Mouse (Mus musculus) small intestine, adult 2 months (tissue): ENCODE results near the gene Olfr524. TPM values are rescaled to one million over a fixed set of nuclear protein-coding genes. Genes with fewer than 3 reads are reported as not detected.

ENCODE experiments used
- H3K27ac ChIP-seq: fragments of 200-500 bp; 2 replicates; pipeline ENCODE4 v1.5.1; 2012; ENCODE audit warnings: low read depth, low read length, control low read depth, inconsistent platforms; ENCODE audit not compliant: insufficient read depth
- H3K27me3 ChIP-seq: fragments of 200-500 bp; 2 replicates; pipeline ENCODE4 v1.6.1; 2012; ENCODE audit warnings: mild to moderate bottlenecking, moderate library complexity, low read length, inconsistent platforms; ENCODE audit not compliant: control insufficient read depth, insufficient read depth
- H3K36me3 ChIP-seq: fragments of 200-500 bp; 2 replicates; pipeline ENCODE4 v1.6.1; 2012; ENCODE audit warnings: mild to moderate bottlenecking, low read length, control low read depth, inconsistent platforms; ENCODE audit not compliant: control insufficient read depth, insufficient read depth
- H3K4me1 ChIP-seq: fragments of 200-500 bp; 2 replicates; pipeline ENCODE4 v1.6.1; 2012; ENCODE audit warnings: low read length, inconsistent platforms, mixed read lengths; ENCODE audit not compliant: control insufficient read depth, insufficient read depth, insufficient read length
- H3K4me3 ChIP-seq: fragments of 200-500 bp; 2 replicates; pipeline ENCODE4 v1.5.1; 2012; ENCODE audit warnings: low read depth, mild to moderate bottlenecking, control low read depth, inconsistent platforms, low read length, moderate library complexity
- CTCF ChIP-seq: fragments of 200-500 bp; IDR thresholded peaks from 2 replicates; pipeline ENCODE4 v1.5.1; 2012; ENCODE audit warnings: low read depth, mild to moderate bottlenecking, control low read depth, inconsistent platforms, low read length, moderate library complexity, mixed read lengths; ENCODE audit not compliant: insufficient replicate concordance, insufficient read length; ENCODE audit errors: extremely low read depth
- POLR2A ChIP-seq: fragments of 200-500 bp; IDR thresholded peaks from 2 replicates; pipeline ENCODE4 v1.6.1; 2012; ENCODE audit warnings: low read depth, mild to moderate bottlenecking, control low read depth, inconsistent platforms, low read length, moderate library complexity
- WGBS: fragments of 180-500 bp; shearing (Covaris S2); methylation state at CpG from one replicate; pipeline ENCODE4 v1.1.7; 2018; 5-methylcytosine and 5-hydroxymethylcytosine counted together
- polyA plus RNA-seq: library from polyadenylated mRNA; depleted of rRNA; stranded (reverse); fragments of >200 nt; gene quantifications from 2 replicates; pipeline ENCODE4 v1.2.3, GENCODE M21; 2012

Gene Olfr524
- polyA plus RNA-seq, 1 experiment = not detected

DNA sequence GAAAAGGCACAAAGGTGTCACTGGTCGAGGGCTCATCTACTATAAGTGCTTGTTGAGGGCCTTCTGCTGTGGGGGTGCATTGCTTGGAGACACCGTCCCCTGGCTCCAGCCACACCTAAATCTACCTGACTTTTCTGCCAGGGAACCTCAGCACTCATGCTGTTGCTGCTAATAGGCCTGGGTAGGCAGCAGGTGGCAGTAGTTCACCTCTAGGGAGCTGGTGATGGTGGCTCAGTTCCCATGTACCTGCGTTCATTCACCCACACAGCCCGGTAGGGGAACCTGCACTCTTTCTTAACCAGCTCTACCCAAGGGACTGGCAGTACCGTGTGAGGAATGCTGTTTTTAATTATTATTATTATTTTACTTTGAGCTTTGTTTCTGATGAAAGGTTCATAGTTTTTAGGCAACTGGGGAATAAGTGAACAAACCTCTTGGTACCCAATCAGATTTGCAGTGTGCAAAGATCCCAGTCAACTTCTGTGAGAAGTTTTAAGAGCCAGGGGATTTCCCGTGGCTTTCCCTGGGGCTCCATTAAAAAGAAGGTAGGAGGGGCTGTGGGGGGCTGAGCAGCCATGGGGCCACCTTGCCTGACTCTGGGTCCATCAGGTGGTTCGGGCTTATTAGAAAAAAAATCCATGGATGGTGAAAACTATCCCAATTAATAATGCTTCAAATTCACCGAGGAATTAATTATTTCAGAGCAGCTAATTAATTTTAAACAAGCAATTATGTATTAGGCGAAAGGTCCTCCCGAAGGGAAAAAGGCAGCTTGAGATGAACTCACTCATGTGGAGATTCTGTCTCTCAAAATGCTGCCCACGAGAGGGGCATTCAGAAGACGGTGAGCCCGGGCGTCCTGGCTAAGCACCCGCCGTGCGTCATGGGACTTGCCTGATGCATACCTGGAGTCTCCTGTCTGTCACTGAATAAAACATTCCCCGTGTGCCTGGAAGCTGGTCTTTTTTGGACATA lies 18.8 kb downstream of the Olfr524 start:
- H3K4me1 ChIP-seq = no peaks in the 10 kb centered on the region

DNA sequence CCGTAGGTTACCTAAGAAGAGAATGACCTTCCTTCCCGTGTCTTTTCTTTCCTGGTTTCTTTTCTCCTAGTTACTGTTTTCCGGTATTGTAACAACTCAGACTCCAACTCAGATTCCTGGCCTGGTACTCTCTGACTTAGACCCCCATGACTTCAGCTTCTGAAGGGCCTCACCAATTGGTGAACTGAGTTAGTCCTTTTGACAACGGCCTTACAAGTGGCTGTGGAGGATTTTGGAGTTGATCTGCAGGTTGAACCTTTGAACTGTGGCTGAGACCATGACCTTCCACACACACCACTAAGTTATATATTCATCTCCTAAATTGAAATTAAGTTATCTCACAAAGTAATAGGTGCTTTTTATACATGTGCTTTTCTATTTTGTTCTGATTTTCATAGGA lies 21.6 kb downstream of the Olfr524 start:
- no peaks in the 10 kb centered on the region for H3K27me3 ChIP-seq
- 77% methylated on average over 4 of the region's 4 CpGs for WGBS
- H3K27ac ChIP-seq = no peak overlapping the region
- H3K4me1 ChIP-seq = no peaks in the 10 kb centered on the region
- TF ChIP-seq CTCF (no peak), POLR2A (no peak)
- H3K4me3 ChIP-seq = no peak overlapping the region
- no peaks in the 10 kb centered on the region for H3K36me3 ChIP-seq

More for the DNA sequence above, 18.8 kb downstream of the Olfr524 start:
- 63% methylated on average over 18 of the region's 18 CpGs for WGBS
- H3K27me3 ChIP-seq = no peaks in the 10 kb centered on the region
- H3K27ac ChIP-seq = no peak overlapping the region
- no peaks in the 10 kb centered on the region for H3K36me3 ChIP-seq
- TF ChIP-seq CTCF (peak; percentile 35; the same call in 1 of the 2 replicates), POLR2A (no peak)
- no peak overlapping the region for H3K4me3 ChIP-seq

DNA sequence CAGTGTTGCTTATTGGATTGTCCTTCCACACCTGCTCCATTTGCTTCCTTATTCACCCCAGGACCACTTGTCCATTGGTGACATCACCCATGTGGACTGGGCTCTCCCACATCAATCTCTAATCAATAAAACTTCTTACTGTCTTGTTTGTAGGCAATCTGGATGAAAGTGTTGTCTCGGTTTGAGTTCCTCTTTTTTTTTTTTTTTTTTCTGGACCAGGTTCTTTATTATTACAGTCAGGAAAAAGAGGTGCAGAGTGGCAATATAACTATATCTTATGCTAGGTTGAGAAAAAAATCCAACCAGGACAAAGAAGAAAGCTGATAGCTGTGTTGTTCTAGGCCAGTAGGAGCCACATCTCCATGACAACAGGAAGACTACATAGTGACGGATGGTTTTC lies 25.1 kb downstream of the Olfr524 start:
- Histone ChIP-seq H3K27ac (no peak overlapping the region), H3K4me1 (no peaks in the 10 kb centered on the region), H3K27me3 (no peaks in the 10 kb centered on the region), H3K4me3 (no peak overlapping the region), H3K36me3 (no peaks in the 10 kb centered on the region)
- 61% methylated on average over 2 of the region's 2 CpGs for WGBS
- TF ChIP-seq CTCF (no peak), POLR2A (no peak)

DNA sequence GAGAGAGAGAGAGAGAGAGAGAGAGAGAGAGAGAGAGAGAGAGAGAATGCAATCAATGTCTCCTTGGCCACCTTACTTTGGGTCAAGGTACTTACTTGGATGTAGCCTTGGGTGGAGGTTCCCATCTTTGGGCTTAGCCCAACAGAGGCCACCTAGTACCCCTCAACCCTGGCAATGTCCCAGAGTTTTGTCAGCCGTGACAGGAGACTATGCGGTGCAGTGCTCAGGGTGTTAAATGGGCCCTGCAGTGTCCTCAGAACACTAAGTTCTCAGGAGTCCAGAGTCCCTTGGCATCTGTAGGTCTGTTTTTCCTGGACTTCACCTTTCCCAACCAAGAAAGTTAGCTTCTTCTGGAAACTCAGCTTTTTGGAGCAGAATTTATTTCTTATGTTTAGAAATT lies 26.6 kb downstream of the Olfr524 start:
- H3K27me3 ChIP-seq = no peaks in the 10 kb centered on the region
- H3K27ac ChIP-seq = no peak overlapping the region
- H3K4me1 ChIP-seq = no peaks in the 10 kb centered on the region
- no peak for TF ChIP-seq POLR2A
- no peak for TF ChIP-seq CTCF
- no peak overlapping the region for H3K4me3 ChIP-seq
- no peaks in the 10 kb centered on the region for H3K36me3 ChIP-seq
- 86% methylated on average over 2 of the region's 2 CpGs for WGBS

DNA sequence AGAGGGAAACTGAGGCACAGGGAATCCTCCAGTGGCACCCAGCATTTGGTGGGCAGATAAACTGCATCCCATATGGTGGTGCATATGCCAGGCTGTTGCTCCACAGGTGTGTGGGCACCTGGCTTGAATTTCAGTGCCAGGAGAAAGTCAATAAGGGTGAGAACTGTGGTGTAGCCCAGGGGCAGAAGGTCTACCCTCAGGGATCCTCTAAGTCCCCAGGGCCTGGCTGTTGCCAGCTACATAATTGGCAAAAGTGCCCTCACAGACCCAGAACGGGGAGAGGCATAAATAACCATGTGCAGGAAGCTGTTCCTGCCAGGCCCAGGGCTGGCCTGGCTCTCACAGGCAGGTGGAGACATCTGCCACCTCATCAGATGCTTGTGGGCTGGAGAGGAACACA lies 32.8 kb downstream of the Olfr524 start, which contains the start of gene Olfr523:
Gene Olfr523 (plus strand): TSS at position 282 of the 400 bp plus-strand sequence.
- no peak for TF ChIP-seq CTCF
- TF ChIP-seq POLR2A = no peak
- WGBS = 29% methylated on average over 1 of the region's 1 CpGs
- H3K27me3 ChIP-seq = no peaks in the 10 kb centered on the region
- no peak within 1 kb of the TSS for H3K27ac ChIP-seq
- H3K4me1 ChIP-seq = no peaks in the 10 kb centered on the region
- no peak within 1 kb of the TSS for H3K4me3 ChIP-seq
- H3K36me3 ChIP-seq = no peaks in the 10 kb centered on the region

DNA sequence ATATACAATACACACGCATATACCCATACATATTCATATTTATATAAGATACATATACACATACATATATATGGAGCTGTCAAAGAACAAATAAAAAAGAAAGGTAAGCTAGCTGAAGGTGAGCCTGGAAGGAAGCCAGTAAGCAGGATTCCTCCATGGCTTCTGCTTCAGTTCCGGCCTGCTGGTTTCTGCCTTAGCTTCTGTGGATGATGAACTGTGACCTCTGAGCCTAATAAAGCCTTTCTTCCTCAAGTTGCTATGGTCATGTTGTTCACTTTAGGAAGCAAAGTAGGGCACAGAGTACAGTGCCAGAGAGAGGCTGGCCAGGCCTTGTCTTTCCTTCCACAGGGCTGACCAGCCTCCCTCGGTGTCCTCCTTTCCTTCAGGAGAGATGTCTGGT lies 34.9 kb downstream of the Olfr524 start:
- Histone ChIP-seq H3K4me3 (no peak overlapping the region), H3K4me1 (no peaks in the 10 kb centered on the region), H3K27ac (no peak overlapping the region), H3K27me3 (no peaks in the 10 kb centered on the region), H3K36me3 (no peaks in the 10 kb centered on the region)
- no peak for TF ChIP-seq POLR2A
- TF ChIP-seq CTCF = no peak
- WGBS = 83% methylated on average over 3 of the region's 3 CpGs

DNA sequence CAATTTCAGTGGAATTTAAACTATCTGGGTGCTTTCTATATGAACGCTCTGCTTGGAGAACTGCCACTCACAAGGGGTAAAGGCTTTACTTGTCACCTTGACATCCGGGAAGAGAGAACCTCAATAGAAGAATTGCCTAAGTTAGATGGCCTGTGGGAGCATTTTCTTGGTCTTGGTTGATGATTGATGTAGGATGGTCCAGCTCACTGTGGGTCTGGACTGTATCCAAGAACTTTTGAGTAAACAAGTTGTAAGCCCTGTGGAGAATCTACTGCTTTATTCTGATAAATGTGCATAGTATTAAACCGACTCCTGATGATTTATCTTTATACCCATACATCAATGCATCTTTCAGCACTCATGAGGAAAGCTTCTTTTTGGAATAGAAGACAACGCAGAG lies 36.4 kb downstream of the Olfr524 start:
- no peaks in the 10 kb centered on the region for H3K36me3 ChIP-seq
- H3K27me3 ChIP-seq = no peaks in the 10 kb centered on the region
- no peaks in the 10 kb centered on the region for H3K4me1 ChIP-seq
- H3K27ac ChIP-seq = no peak overlapping the region
- TF ChIP-seq CTCF (no peak), POLR2A (no peak)
- WGBS = 74% methylated on average over 4 of the region's 4 CpGs
- H3K4me3 ChIP-seq = no peak overlapping the region

DNA sequence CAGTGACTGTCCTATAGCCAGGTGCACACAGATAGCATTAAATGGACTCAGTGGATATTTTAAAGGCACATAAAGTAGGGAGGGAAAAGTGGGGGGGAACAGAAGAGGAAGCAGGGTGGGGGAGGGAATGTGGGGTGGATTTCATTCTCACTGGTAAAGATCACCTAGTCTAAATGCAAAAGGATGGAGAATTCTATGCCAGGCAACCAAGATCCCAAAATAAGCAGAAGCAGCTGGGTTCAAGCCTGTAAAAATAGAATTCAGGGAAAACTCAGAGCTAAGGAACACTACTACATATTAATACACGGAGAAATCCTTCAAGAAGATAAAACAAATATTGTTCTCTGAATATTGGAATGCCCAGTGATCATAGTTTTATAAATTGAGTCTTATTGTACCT lies 37.8 kb downstream of the Olfr524 start:
- Histone ChIP-seq H3K27ac (no peak overlapping the region), H3K4me1 (no peaks in the 10 kb centered on the region), H3K4me3 (no peak overlapping the region), H3K27me3 (no peaks in the 10 kb centered on the region), H3K36me3 (no peaks in the 10 kb centered on the region)
- TF ChIP-seq POLR2A (no peak), CTCF (no peak)
- WGBS = 66% methylated on average over 1 of the region's 1 CpGs
